Mouse (Mus musculus): ENCODE data around the gene Traf3ip1. TPM values are rescaled to one million over a fixed set of nuclear protein-coding genes. Genes with fewer than 3 reads are reported as not detected.

Traf3ip1 gene
- 1 to 10 TPM; 3.0 to 3.1 TPM for polyA plus RNA-seq (2017; shearing (Covaris generic))

- peak; percentile 96 for ATAC-seq
Measured at GRCm38 (mm10) chr1:91494457-91495140, at the start of gene Traf3ip1. Traf3ip1 (plus strand) TSS chr1:91494647.

GRCm38 (mm10) chr1:91444841-91445830 is 49.3 kb upstream of the Traf3ip1 start:
- no peak for ATAC-seq

DNA sequence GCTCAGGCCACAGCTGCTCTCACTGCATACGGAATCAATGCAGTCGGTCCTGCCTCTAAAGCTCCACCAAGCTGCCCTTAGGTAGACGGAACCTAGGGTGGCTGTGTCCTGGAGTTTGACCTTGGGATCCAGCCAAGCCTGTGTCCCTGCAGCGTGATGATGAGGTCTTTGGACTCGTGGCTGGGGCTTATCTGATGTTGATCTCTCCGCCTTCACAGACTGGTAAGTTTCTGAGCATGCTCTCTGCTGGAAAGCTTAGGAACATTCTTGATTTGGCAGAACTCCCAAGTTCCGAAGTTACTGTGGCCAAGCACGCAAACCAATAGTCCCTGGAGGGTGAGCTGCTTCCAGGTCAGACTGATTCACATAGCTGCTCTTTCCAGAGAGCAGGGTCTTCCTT is 48.4 kb upstream of the Traf3ip1 start:
- ATAC-seq = no peak

DNA sequence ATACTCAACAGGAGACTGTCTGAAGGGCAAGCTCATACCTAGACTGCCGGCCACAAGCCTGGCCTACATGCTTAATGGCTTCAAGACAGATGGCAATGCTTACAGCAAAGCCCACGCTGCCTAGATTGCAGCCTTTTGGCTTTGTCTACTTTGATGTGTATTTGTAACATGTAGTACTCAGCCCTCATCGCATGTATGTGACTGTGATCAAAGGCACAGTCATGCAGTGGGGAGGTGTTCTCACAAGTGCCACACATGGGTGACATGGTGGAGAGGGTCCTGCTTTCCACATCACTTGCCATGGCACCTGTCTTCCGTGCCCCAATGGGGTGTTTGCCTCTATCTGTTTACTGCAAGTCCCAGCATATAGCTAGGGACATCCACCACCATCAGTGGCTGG is 47.9 kb upstream of the Traf3ip1 start:
- no peak for ATAC-seq

DNA sequence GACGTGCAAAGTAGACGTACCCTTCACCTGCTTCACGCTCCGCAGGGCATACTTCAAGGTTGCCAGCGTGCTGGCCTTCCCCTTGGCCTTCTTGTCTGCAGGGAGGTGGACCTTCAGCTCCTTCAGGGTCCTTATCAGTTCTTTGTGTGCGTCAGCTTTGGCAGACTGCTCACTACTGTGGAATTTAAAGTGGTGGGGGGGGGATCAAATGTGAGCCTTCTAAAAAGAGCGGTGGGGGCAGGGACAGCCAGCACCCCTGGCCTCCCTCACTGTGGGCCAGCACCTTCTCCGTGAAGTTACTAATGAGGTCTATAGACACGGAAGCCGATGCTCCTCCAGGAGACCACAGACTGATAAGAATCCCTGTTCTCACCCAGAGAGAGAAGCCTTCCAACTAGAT is 45.8 kb upstream of the Traf3ip1 start:
- ATAC-seq = no peak

DNA sequence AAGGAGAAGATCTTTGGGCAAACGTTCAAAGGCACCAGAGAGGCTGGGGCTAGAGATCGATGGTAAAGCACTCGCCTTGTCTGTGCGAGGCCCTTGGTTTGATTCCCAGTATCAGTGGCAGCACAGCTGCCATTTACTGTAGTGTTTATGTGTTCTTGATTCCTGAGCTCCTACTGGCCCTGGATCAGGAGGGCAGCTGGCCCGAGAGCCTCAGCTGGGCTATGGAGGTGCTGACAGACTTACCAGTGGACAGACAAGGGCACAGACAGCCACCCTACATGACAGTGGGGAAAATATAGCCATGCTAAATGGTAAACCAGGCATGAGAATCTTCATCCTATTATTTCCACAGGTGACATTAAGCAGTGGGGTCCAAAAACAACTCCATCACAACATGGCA is 43.6 kb upstream of the Traf3ip1 start:
- ATAC-seq = no peak

- ATAC-seq = no peak
Measured at GRCm38 (mm10) chr1:91451547-91452084, 42.8 kb upstream of the Traf3ip1 start.

DNA sequence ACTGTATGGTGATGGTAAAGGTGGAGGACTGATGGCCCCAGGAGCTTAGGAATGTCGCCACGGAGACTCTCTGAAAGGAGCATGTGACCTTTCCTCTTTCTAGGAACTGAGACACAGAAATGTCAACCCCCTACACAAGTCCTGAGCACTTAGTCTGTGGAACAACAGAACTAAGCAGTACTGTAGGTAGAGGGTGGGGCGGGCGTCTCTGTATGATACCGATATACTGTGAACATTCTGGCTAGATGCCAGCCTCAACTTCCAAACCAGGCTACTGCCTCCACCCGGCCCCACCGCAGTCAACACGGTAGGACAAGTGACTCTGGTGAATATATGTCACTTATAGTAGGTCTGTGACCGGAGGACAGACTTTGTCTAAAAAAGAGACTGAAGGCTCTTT is 40.5 kb upstream of the Traf3ip1 start:
- ATAC-seq = no peak

DNA sequence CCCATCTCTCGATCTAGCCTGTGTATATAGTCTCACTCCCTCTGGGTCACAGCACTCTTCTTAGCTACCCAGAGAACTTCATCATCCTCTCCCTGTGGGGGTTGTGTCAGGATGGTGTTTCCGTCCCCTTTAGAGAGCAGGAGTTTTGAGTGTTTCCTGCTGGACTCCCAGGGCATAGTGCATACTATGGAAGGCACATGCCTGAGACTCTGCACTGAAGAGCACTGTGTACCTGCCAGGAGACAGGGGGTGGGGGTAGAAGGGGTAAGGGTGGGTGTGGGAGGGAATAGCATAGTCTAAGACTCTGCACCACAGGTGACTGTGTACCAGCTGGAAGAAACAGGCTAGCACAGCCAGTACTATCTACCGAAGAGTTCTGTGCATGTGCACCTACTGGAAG is 40.1 kb upstream of the Traf3ip1 start:
- ATAC-seq = no peak

- ATAC-seq = no peak
Measured at GRCm38 (mm10) chr1:91454927-91455326, 39.5 kb upstream of the Traf3ip1 start.

- ATAC-seq = no peak
Measured at GRCm38 (mm10) chr1:91455661-91456161, 38.7 kb upstream of the Traf3ip1 start.

DNA sequence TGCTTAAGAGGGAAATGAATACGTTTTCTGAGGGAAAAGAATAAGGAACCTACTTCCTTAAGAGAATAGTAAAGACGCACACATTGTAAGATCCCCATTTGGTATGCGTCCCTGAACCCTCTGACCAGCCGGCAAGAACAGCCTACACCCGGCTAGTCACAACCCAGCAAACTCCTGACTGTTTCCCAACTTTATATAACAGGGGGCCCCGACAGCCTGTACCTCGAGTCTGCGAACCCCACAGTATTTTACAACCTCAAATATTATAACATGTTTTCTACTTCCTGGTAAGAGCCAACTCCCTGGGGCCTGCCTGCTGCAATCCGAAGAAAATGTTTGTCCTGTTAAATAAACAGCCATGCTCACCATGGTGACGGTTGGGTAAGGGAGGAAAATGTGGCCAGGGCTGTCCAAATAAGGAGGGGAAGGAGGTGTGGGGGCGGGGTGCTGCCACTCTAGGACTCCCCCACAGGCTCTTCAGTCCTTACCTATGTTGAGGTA is 38.1 kb upstream of the Traf3ip1 start:
- no peak for ATAC-seq

DNA sequence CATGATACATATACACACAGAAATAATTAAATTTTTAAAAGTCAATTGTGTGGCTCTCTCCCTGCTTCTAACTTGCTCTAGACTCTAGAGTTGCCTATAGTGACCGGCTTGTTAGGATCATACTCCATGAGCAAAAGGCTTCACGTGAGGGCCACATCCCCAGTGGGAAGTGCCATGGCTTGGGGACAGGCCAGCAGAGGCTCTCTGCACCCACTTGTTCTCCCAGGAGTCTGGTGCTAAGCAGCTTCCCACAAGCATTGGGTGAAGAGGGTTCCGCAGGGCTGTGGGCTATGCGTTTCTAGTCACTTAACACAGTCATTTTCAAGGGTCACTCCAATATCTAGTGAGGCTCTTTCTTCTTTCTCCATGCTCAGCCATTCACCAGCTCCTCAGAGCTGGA is 37.3 kb upstream of the Traf3ip1 start:
- ATAC-seq = no peak

DNA sequence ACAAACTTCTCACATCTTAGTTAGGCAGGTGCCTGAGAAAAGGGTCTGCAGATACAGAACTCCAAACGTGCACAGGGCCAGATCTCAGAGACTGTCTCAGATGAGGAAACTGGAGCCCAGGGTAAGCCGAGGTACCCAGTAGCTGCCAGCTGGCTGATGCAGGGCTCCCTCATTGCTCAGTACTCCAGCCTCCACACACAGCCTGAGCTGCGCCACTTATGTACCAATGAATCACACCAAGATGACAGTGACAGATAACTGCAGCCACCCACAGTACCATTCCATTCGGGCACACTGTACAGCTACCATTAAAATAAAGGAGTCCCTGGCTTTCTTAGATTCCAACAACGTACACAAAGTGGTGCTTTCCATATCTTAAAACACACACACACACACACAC is 36.7 kb upstream of the Traf3ip1 start:
- no peak for ATAC-seq

DNA sequence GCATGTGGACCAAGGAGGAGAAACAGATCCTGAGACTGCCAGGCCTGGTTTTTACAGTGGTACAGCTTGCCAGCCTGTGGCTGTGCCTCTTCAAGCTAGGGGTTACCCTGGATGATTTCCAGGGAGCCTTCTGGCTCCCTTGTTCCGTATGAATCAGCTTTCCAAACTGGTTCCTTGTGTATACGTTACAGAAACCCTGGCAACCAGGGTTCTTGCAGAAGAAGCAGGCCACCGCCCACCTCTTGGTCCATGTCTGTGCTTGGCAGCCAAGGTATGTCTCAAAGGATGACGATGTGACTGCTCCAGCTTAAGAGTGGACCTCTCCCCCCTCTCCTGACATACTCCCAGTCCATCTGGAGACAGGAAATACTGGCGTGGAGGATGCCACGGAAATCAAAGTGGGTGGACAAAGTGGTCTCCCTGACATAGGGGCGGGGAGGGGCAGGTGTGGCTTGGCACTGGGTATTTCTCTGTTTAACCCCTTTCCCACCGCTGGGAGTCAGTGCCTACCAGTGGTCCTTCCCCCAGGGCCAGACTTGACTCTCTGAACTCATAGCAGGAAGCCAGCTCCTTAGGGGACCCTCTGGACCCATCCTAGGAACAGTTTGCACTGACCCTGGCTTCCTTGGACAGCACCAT is 36.1 kb upstream of the Traf3ip1 start:
- no peak for ATAC-seq

- peak; percentile 97 for ATAC-seq
Measured at GRCm38 (mm10) chr1:91459059-91459809, 35.2 kb upstream of the Traf3ip1 start, which contains the start of gene Per2. Per2 (minus strand) TSS chr1:91459324.

GRCm38 (mm10) chr1:91460069-91460468 is 34.4 kb upstream of the Traf3ip1 start:
- ATAC-seq = no peak

- no peak for ATAC-seq
Measured at GRCm38 (mm10) chr1:91460564-91460963, 33.9 kb upstream of the Traf3ip1 start.

DNA sequence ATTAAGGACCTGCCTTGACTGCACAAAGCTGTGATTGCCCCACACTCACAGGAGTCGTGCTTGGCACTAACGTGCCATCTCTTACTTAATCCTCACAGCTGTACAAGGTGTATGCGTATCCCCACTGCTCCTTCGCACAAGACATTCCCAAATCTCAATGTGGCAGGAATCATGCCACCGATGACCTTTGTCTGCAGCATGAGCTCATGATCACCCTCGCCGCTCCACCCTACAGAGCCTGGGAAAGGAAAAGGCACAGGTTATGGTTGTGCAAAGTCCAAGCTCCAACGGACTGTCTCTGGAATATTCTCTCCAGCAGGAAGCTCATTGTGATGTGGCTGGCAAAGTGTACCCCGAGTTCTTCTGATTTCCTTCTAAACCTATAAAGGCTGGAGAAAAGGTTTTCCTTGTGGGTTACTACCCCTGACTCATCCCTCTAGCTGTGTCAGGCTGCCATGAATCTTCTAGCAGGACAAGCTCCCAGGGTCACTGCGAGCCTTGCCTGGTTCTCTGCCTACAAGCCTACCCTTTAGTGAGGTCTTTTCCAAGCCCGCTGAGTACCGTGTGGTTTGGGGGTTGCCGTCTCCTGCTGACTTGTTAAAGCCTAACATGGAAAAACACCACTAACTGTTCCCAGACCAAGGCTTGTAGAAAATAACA is 31.0 kb upstream of the Traf3ip1 start:
- ATAC-seq = no peak

DNA sequence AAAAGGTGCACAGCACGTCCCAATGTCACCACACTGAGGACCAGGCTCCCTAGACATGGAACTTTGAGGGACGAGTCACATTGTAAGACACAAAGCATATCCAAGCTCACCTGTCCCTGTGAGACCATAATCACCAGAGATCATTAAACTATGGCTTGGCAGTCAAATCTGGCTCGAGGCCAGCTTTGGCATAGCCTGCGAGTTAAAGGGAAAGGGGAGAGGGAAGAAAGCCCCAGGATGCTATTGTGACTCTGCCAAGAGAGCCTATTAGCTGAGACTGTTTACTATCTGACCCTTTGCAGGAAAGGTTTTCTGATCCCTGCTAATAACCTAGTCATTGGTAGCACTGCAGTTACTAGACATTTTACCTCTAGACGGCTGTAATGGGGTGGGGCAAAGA is 30.0 kb upstream of the Traf3ip1 start:
- no peak for ATAC-seq

- no peak for ATAC-seq
Measured at GRCm38 (mm10) chr1:91465244-91465643, 29.2 kb upstream of the Traf3ip1 start.

All from activated CD4-positive, CD25-positive, alpha-beta regulatory T cell, adult 4 months (primary cell).